Comparison of ENCODE assay signal across 24 mouse cellular contexts in genomic region chr1:164427777-164428176, GRCm38 (mm10). TPM values are rescaled to one million over a fixed set of nuclear protein-coding genes. Genes with fewer than 3 reads are reported as not detected.
DNase-seq lines count a peak whose midpoint lies in the region; ATAC-seq and TF ChIP-seq lines count a peak whose summit lies in the region.
"Had no signal": no experiment of that assay in that cellular context is flagged by ENCODE, and none has a peak within 500 bp of the region (broad histone marks: within the 10 kb centered on the region; RNA-seq: fewer than 3 reads in every experiment).

No protein-coding gene starts in this region.

- no peaks in the 10 kb centered on the region for H3K9me3 ChIP-seq in liver, embryonic 11.5 days (ENCODE audit: control insufficient read depth, low read length)
- H3K9me3 ChIP-seq in midbrain, embryonic 11.5 days (ENCODE audit: control insufficient read depth, low read length), result no peaks in the 10 kb centered on the region
- H3K9me3 ChIP-seq in midbrain, embryonic 13.5 days, result no peaks in the 10 kb centered on the region
- H3K9me3 ChIP-seq: embryonic facial prominence, embryonic 10.5 days; embryonic facial prominence, embryonic 12.5 days; forebrain, embryonic 10.5 days; forebrain, embryonic 12.5 days; G1E had no signal

- no peak overlapping the region for H3K4me2 ChIP-seq in liver, embryonic 11.5 days
- H3K4me2 ChIP-seq in midbrain, embryonic 11.5 days, result no peak overlapping the region
- no peak overlapping the region for H3K4me2 ChIP-seq in midbrain, embryonic 13.5 days (replicated peaks)
- H3K4me2 ChIP-seq: embryonic facial prominence, embryonic 12.5 days; forebrain, embryonic 12.5 days had no signal

- no peak for TF ChIP-seq POLR2A in liver, adult 2 months (IDR thresholded peaks at IDR 0.05; ENCODE audit: extremely low read depth, insufficient read depth, low read length)

- 42% methylated on average over 7 of the region's 7 CpGs for WGBS in liver, adult 2 months
- 79% methylated on average over 7 of the region's 7 CpGs for WGBS in liver, embryonic 11.5 days
- 82% methylated on average over 7 of the region's 7 CpGs for WGBS in midbrain, embryonic 11.5 days
- 81% methylated on average over 7 of the region's 7 CpGs for WGBS in midbrain, embryonic 13.5 days

- no peaks in the 10 kb centered on the region for H3K36me3 ChIP-seq in liver, adult 2 months (ENCODE audit: control insufficient read depth, insufficient read depth, low read length)
- H3K36me3 ChIP-seq in liver, embryonic 11.5 days (ENCODE audit: control insufficient read depth, insufficient read depth, low read length), result no peaks in the 10 kb centered on the region
- no peaks in the 10 kb centered on the region for H3K36me3 ChIP-seq in midbrain, embryonic 11.5 days (ENCODE audit: control insufficient read depth, insufficient read depth, low read length)
- H3K36me3 ChIP-seq in midbrain, embryonic 13.5 days, result no peaks in the 10 kb centered on the region
- H3K36me3 ChIP-seq: embryonic facial prominence, embryonic 10.5 days; embryonic facial prominence, embryonic 12.5 days; forebrain, embryonic 10.5 days; forebrain, embryonic 12.5 days had no signal

- no peaks in the 10 kb centered on the region for H3K27me3 ChIP-seq in liver, adult 2 months (ENCODE audit: control insufficient read depth, insufficient read depth, low read length)
- no peaks in the 10 kb centered on the region for H3K27me3 ChIP-seq in liver, embryonic 11.5 days (replicated peaks; ENCODE audit: control insufficient read depth, insufficient read depth, low read length)
- no peaks in the 10 kb centered on the region for H3K27me3 ChIP-seq in midbrain, embryonic 11.5 days (ENCODE audit: control insufficient read depth, insufficient read depth, low read length)
- no peaks in the 10 kb centered on the region for H3K27me3 ChIP-seq in midbrain, embryonic 13.5 days
- H3K27me3 ChIP-seq: CH12.LX; embryonic facial prominence, embryonic 12.5 days; forebrain, embryonic 12.5 days; Patski had no signal

- H3K4me3 ChIP-seq in liver, adult 2 months (ENCODE audit: insufficient read depth, low read depth, low read length), result no peak overlapping the region
- no peak overlapping the region for H3K4me3 ChIP-seq in liver, embryonic 11.5 days (ENCODE audit: low read depth, low read length)
- H3K4me3 ChIP-seq in midbrain, embryonic 11.5 days (ENCODE audit: low read depth, low read length), result no peak overlapping the region
- H3K4me3 ChIP-seq in midbrain, embryonic 13.5 days (replicated peaks), result no peak overlapping the region
- H3K4me3 ChIP-seq: embryonic facial prominence, embryonic 10.5 days; embryonic facial prominence, embryonic 12.5 days; forebrain, embryonic 10.5 days; forebrain, embryonic 12.5 days had no signal

- no peak overlapping the region for H3K9ac ChIP-seq in liver, adult 2 months (ENCODE audit: low read depth, low read length)
- H3K9ac ChIP-seq in liver, embryonic 11.5 days (ENCODE audit: low read depth, low read length), result no peak overlapping the region
- H3K9ac ChIP-seq in midbrain, embryonic 11.5 days (ENCODE audit: low read length), result no peak overlapping the region
- no peak overlapping the region for H3K9ac ChIP-seq in midbrain, embryonic 13.5 days (replicated peaks)
- H3K9ac ChIP-seq: embryonic facial prominence, embryonic 12.5 days; forebrain, embryonic 12.5 days had no signal

- H3K79me2 ChIP-seq in liver, adult 2 months (ENCODE audit: control insufficient read depth, insufficient read depth, low read length), result no peaks in the 10 kb centered on the region

- H3K4me1 ChIP-seq in liver, adult 2 months (ENCODE audit: control insufficient read depth, insufficient read depth, low read length), result peaks cover 6% of the 10 kb centered on the region
- H3K4me1 ChIP-seq in liver, embryonic 11.5 days (replicated peaks; ENCODE audit: control insufficient read depth, insufficient read depth, low read length), result no peaks in the 10 kb centered on the region
- H3K4me1 ChIP-seq in midbrain, embryonic 11.5 days (ENCODE audit: control insufficient read depth, insufficient read depth, low read length), result no peaks in the 10 kb centered on the region
- no peaks in the 10 kb centered on the region for H3K4me1 ChIP-seq in midbrain, embryonic 13.5 days (replicated peaks)
- H3K4me1 ChIP-seq: embryonic facial prominence, embryonic 10.5 days; embryonic facial prominence, embryonic 12.5 days; forebrain, embryonic 10.5 days; forebrain, embryonic 12.5 days had no signal

- TF ChIP-seq CTCF in liver, adult 2 months (IDR thresholded peaks at IDR 0.05; ENCODE audit: low read depth, low read length), result no peak

- H3K27ac ChIP-seq in liver, adult 2 months (replicated peaks; ENCODE audit: insufficient read depth, low read depth, low read length), result no peak overlapping the region
- no peak overlapping the region for H3K27ac ChIP-seq in liver, embryonic 11.5 days (ENCODE audit: low read depth, low read length)
- no peak overlapping the region for H3K27ac ChIP-seq in midbrain, embryonic 11.5 days (ENCODE audit: low read depth, low read length)
- H3K27ac ChIP-seq in midbrain, embryonic 13.5 days, result no peak overlapping the region
- H3K27ac ChIP-seq: embryonic facial prominence, embryonic 10.5 days; embryonic facial prominence, embryonic 12.5 days; forebrain, embryonic 10.5 days; forebrain, embryonic 12.5 days had no signal

- peak; percentile 28 for DNase-seq in adrenal gland, adult 2 months
- DNase-seq in adrenal gland, postnatal 25 days, result no peak
- DNase-seq in liver, adult 2 months (ENCODE audit: extremely low read depth, low read depth, low spot score), result peak; percentile 68
- DNase-seq in liver, embryonic 11.5 days (ENCODE audit: low spot score), result no peak
- peak; percentile 77 for DNase-seq in midbrain, embryonic 11.5 days (ENCODE audit: low spot score, missing footprints)
- DNase-seq: adrenal gland, postnatal 14 days; B cell, adult 2 months; cerebellum, adult 11-12 months; cerebellum, adult 2 months; cerebellum, adult 9-10 months; cerebellum, postnatal 10 days; cerebellum, postnatal 25 days had no signal

- ATAC-seq in liver, embryonic 11.5 days (replicated peaks; ENCODE audit: low FRiP score), result no peak
- ATAC-seq in midbrain, embryonic 11.5 days (ENCODE audit: low FRiP score), result no peak
- ATAC-seq in midbrain, embryonic 13.5 days, result no peak
- ATAC-seq: activated CD4-positive, CD25-positive, alpha-beta regulatory T cell, adult 4 months; CD4-positive, CD25-positive, alpha-beta regulatory T cell, adult 4 months; forebrain, embryonic 14.5 days; forebrain, embryonic 16.5 days; Patski had no signal

RNA-seq across cellular contexts. Expression of gene Atp1b1, which starts 30.4 kb away (rescaled TPM):
- 10 to 100 TPM; 64.2 to 90.6 TPM for total RNA-seq in adrenal gland, adult 2 months (2021)
- polyA plus RNA-seq in adrenal gland, adult 2 months (2012; rRNA removed), result 17.0 and 19.2 TPM in 2 replicates
- 64.2 and 66.9 TPM in 2 replicates for total RNA-seq in adrenal gland, postnatal 25 days (2021)
- total RNA-seq in liver, adult 2 months (2014; rRNA removed), result 30.5 and 39.1 TPM in 2 replicates
- polyA plus RNA-seq in liver, adult 2 months (2012; rRNA removed), result 22.4 and 26.0 TPM in 2 replicates
- 18.2 and 18.6 TPM in 2 replicates for polyA plus RNA-seq in liver, embryonic 11.5 days (2014; fragmentation: Nextera tagmentation; extraction: Ambion mirVana)
- 35.5 and 36.7 TPM in 2 replicates for polyA plus RNA-seq in midbrain, embryonic 11.5 days (2014; fragmentation: Nextera tagmentation; extraction: Ambion mirVana)
- 90.1 and 91.0 TPM in 2 replicates for polyA plus RNA-seq in midbrain, embryonic 13.5 days (2015; fragmentation: Nextera tagmentation; extraction: Ambion mirVana)
- polyA plus RNA-seq: G1E had no signal

Comparison
In these comparisons a context has a peak if more than half of its experiments do, and no peak if none do; other contexts are left out.
1. DNase-seq: peak in adrenal gland, adult 2 months (single experiment), liver, adult 2 months (single experiment) and midbrain, embryonic 11.5 days (single experiment); none in adrenal gland, postnatal 25 days (single experiment) and liver, embryonic 11.5 days (single experiment).